Mouse (Mus musculus): ENCODE results near the gene Gfod2.
A peak's percentile ranks its signal among the peaks of the same experiment; 100 is the strongest.

The Gfod2 gene

GRCm38 (mm10) chr8:105700966-105701824 is 57.3 kb downstream of the Gfod2 start, which contains the start of the genes Acd and Pard6a:
TSS of gene Acd (minus strand) at chr8:105701102.
TSS of gene Pard6a (plus strand) at chr8:105701148.
- DNase-seq = peak; percentile 99

DNA sequence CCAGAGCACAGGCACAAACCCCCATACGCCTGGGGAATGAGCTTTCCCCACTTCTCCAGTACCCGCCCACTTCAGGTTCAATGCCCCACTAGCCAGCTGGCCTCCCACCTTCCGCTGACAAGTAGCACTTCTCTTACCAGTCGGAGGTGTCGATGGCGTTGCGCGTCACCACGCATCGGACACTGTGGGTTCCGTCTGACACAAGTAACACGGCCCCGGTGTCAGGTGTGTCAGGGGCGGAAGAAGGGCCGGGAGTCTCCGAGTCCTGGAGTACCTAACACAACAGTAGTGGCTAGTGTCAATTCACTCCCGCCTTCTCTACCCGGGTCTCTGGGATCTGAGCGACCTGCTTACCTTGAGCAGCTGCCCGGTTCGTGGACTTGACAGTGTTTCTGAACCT is 57.9 kb downstream of the Gfod2 start:
- peak; percentile 65 for DNase-seq

DNA sequence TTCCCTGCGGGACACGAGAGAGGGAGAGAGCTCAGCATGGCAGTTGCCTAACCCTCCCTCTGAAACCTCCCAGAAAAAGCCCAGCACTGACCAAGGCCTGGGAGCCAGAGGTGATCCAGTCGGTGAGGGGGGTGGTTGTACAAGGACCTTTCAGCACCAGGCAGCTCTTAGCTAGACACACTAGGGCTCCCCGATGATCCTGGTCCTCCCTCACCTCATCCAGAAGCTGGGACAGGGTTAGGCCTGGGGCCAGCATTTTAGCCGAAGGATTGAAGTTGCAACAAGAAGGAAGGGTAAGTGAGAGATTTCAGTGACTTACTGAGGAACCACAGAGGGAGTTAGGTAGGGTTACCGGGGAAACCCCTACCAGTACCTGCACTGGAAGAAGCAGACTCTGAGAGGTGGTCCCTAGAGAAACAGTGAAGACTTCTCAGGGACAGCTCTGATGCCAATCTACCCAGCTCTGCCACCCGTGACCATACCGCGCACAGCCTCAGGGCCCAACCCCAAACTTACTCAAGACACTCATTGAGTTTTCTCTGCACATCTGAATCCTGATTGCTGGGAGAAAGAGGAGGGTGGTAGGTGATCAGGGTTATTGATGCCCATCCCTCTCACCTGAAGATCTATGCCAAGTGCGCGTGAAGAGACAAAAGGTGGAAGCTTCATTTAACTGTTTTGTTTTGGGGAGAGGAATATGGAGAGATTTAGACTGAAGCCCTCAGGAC is 58.8 kb downstream of the Gfod2 start:
- no peak for DNase-seq

DNA sequence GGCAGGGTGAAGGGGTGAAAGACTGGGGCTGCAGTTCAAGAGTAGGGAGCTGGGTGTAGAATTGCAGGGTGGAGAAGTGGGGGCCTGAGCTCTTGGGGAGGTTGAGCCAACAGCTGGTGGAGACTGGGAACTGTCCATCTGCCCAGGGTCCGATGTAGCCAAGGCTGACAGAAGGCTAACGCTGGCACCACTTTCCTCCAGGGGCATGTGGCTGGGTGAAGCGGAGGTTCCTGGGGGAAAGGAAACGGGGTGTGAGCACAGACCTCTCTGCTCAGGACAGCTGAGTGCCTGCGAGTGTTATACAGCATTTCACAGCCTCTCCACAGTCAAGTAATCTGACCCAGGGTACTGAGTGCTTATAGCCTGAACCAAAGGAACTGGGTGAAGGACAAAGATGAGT is 59.7 kb downstream of the Gfod2 start:
- no peak for DNase-seq

DNA sequence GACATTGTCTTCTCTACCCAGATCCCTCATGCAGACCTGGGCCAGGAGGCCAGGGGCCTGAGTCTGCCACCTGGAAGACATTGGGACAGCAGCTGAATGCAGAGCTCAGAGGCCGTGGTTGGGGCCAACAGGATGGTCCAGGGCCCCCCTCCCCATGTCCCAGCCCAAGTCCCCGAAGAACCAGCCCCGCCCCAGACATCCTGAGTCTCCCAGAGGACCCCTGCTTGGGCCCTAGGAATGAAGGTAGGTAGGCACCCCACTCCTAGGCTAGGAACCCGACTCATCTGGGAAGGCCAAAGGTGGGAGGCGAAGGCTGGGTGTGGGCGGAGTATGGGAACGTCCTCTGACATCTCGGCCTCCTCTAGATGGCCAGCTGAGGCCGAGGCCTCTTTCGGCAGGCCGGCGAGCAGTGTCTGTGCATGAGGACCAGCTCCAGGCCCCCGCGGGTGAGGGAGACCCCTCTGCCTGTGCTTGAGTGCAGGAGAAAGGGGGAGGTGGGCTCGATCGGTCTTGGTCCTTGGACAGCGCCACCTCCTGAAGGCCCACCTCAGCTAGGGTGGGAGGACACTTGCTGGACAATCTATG is 61.2 kb downstream of the Gfod2 start:
- peak; percentile 22 for DNase-seq

DNA sequence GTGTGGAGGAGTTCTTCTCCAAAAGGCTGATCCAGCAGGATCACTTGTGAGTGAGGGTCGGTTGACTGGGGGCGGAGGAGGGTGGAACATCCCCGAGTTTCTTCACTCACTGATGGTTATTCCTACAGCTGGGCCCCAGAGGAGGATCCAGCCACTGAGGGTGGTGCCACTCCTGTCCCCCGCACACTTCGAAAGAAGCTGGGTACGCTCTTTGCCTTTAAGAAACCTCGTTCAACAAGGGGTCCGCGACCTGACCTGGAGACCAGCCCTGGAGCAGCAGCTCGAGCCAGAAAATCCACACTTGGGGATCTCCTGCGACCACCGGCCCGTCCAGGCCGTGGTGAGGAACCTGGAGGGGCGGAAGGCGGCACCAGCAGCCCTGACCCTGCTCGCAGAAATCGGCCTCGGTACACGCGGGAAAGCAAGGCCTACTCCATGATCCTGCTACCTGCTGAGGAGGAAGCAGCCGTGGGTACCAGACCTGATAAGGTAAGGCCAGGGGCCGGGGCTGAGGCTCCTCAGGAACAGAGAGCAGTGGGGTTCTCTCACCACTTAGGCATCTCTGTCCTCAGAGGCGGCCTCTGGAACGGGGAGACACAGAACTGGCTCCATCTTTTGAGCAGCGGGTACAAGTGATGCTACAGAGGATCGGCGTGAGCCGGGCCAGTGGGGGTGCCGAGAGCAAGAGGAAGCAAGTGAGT is 63.2 kb downstream of the Gfod2 start:
- peak; percentile 14 for DNase-seq

- DNase-seq = peak; percentile 52
Measured at GRCm38 (mm10) chr8:105694051-105694799, 64.2 kb downstream of the Gfod2 start.

- DNase-seq = peak; percentile 59
Measured at GRCm38 (mm10) chr8:105693648-105694047, 64.8 kb downstream of the Gfod2 start.

DNA sequence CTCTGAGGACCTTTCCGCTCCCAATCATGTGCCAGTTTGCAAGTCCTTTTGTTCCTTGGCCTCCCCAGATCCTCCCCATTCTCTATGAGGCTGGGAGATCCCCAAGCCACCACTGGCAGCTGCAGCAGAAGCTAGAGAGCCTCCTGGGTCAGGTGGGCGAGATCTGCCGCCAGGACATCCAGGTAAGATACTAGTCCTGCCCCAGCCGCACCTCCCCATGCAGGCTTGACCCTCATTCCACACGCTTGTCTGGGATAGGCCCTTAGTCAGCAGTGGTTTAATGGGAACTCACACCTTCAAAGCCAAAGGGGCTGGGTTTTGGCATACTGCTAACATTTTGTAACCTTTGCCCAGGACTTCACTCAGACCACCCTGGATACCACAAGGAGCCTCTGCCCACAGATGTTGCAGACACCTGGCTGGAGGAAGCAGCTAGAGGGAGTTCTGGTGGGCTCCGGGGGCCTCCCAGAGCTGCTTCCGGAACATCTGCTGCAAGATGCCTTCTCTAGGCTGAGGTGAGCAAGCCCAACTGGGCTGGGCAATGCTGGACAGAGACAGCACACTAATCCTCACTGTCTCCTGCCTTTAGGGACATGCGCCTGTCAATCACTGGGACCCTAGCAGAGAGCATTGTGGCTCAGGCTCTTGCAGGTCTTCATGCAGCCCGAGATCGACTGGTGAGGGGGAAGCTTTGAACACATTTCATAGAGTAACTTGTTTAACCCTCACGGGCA is 65.8 kb downstream of the Gfod2 start:
- no peak for DNase-seq

DNA sequence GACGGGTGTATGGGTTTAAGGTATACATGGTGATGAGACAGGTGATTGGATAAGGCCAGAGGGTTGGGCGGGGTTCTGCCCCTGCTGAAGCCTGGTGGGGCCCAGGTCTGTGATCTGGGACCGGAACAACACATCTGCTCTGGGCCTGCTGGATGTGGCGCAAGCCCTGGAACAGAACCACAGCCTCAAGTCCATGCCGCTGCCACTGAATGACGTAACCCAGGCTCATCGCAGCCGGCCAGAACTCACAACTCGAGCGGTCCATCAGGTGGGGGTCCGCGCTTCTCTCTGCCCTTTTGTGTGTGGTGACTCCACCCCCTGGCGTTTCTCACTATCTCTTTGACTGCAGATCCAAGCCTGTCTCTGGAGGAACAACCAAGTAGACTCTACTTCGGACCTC is 67.5 kb downstream of the Gfod2 start:
- DNase-seq = no peak

- DNase-seq = no peak
Measured at GRCm38 (mm10) chr8:105689983-105690360, 68.5 kb downstream of the Gfod2 start.

DNA sequence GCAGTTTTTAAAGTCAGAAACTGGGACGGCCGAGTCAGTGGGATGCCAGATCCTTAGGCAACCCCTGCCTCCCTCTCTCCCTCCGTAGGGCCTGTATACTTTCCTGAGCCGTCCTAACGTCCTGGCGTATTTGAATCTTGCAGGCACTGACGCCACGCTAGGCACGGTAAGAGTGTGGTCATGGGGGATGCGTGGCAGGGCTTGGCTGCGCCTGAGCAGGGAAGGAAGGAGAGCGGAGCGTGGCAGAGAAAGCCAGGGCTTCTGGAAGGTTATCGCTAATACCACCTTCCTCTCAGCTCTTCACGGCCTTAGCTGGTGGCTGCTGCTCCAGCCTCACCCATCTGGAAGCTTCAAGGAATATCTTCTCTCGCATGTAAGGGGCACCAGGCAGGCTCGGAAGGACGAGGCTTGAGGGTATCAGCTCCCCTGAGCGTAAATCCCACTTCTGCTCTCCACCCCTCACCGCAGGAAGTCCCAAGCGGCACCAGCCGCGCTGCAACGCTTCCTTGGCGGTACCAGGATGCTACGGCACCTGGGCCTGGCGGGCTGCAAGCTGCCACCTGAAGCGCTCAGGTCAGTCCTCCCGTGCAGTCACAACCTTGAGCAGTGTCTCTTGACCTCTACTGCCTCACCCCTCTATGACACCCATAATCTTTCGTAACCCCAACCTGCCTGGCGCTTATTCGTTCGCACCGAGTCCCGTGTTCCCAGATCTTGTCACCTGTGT is 69.0 kb downstream of the Gfod2 start:
- no peak for DNase-seq

DNA sequence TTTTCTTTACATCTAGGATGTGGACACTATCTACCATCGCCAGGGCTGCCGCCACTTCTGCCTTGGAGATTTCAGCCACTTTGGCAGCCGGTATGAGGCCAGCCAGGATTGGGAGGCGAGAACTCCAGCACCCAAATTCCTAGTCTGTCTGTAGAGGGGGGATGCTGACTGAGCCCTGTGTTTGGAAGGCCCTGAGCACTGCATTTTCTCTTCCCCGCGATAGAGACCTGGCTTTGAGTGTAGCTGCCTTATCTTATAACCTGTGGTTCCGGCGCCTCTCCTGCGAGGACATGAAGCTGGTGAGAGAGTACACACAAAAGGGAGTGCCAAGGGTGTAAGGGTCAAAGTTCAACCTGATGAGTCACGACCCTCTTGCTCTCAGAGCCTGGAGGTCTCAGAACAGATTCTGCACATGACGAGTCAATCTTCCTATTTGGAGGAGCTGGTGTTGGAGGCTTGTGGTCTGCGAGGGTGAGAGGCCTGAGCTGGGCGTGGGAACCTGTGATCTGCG is 70.2 kb downstream of the Gfod2 start:
- DNase-seq = no peak

GRCm38 (mm10) chr8:105687512-105687911 is 71.0 kb downstream of the Gfod2 start:
- no peak for DNase-seq

DNA sequence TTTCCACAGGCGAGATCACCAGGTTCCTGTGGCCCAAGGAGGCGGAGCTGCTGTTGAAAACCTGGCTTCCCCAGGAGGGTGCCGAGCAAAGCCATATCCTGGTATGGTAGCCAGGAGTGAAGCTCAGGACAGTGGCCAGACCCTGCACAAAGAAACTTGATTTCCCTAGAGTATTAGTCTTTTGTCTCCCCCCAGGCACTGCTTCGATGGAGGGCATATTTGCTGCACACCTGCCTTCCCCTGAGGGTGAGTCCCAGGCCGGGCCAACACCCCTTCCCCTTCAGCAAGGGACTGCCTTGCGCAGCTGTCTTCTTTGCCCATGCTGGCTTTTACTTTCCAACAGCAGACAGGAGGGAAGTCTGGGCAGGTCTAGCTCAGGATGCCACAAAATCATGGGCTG is 71.9 kb downstream of the Gfod2 start:
- DNase-seq = peak; percentile 68

- DNase-seq = peak; percentile 98
Measured at GRCm38 (mm10) chr8:105685796-105686308, 72.6 kb downstream of the Gfod2 start, which contains the start of gene Carmil2. TSS of gene Carmil2 (plus strand) at chr8:105686274.

GRCm38 (mm10) chr8:105685325-105685724 is 73.1 kb downstream of the Gfod2 start:
- DNase-seq = peak; percentile 44

- no peak for DNase-seq
Measured at GRCm38 (mm10) chr8:105677891-105678290, 80.6 kb downstream of the Gfod2 start.
